Mouse (Mus musculus) megakaryocyte progenitor cell, adult 5-6 weeks (primary cell): ENCODE results near the gene Hltf. TPM values are rescaled to one million over a fixed set of nuclear protein-coding genes. Genes with fewer than 3 reads are reported as not detected.

Experiments used
- ATAC-seq: replicated peaks from 2 replicates; pipeline ENCODE4 v1.8.0; 2016; ENCODE audit warnings: mild to moderate bottlenecking, moderate TSS enrichment, inconsistent platforms; ENCODE audit not compliant: poor library complexity
- total RNA-seq, 2 experiments: library from RNA; stranded (forward) in 1 of 2; stranded (reverse) in 1 of 2; fragments of 157-497, 149-512 nt in 1 of 2; fragments of 200-1000 nt in 1 of 2; gene quantifications; 2 replicates each; pipeline versions ENCODE4 v1.2.3 to v1.2.4; 2015 to 2017

Hltf gene
- total RNA-seq, 2 experiments from 2014 or later, result 39.9 to 41.6 TPM

DNA sequence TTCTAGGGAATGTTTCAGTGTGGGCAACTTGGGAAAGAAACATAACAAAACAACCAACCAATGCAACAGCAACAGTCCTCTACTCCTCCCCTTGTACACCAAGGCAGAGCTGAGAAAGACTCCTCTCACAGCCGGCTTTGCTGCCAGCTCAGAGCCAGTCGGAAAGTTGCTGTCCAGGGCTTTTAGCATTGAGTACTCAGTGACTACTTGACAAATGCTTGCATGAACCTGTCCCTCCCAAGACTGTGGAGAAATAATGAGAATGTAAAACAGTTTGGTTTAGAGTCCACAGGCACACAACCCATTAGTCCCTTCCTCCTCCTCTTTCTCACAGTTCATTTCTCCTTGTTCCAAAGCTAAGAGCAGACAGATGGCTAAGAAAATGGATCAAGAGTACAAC, 86.8 kb downstream of the Hltf start:
- ATAC-seq, result no peak

DNA sequence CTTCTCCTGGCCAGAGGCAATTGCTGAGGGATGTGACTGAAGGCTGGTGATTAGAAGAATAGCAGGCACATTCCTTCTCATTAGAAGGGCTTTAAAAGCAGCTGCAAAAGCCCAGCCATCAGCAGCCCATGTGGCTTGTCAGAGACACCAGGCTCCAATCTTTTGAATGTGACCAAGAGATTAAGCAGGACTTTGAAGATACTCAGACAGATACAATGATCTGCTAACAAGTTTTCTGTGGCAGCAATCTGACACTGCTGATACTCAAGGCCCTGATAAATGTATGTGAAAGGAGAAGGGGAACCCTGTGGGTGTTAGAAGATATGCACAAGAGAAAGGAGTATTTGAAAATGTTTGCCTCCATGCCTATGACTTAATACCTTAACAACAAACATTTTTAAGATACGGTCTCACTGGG, 88.1 kb downstream of the Hltf start:
- 0 out of 2 replicates have a peak, but pooled peaks have one; percentile 14 for ATAC-seq

GRCm38 (mm10) chr3:20146884-20147395, 89.3 kb downstream of the Hltf start:
- no peak for ATAC-seq

DNA sequence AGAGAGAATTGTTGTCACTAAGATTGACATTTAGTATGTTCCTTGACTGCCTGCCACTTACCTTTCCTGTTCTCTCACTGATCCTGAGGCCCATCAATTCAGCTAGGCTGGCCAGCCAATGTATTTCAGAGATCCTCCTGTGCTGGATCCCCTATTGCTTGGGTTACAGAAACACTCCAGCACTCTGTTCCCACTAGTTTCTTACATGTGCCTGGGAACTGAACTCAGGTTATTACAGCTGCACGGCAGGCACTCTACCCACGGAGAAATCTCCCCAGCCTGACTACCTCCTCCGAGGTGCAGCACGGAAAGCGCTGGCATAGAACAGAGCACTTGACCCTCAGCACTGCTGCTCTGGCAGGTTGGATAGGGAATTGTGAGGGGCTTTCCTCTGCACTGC, 90.0 kb downstream of the Hltf start:
- ATAC-seq, result no peak

- ATAC-seq, result no peak
These were observed 92.9 kb downstream of the Hltf start for GRCm38 (mm10) chr3:20150511-20150910.

DNA sequence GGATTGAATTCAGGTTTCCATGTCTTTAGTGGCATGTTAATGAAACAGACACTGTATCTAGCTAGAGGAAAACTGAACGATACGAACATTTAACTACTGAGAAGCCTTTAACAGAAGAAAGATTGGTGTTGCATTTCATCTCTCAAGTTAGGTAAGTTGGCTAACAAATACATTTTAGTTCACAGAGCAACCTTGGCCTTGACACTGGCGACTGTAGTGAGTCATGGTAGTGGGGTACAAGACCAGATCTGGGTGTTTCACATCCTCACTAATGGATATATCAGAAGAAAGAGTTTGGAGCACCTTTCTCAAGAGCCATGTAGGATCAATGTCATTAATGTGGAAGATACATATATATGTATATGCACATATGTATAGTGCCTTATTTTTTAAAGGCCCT, 94.0 kb downstream of the Hltf start:
- no peak for ATAC-seq

DNA sequence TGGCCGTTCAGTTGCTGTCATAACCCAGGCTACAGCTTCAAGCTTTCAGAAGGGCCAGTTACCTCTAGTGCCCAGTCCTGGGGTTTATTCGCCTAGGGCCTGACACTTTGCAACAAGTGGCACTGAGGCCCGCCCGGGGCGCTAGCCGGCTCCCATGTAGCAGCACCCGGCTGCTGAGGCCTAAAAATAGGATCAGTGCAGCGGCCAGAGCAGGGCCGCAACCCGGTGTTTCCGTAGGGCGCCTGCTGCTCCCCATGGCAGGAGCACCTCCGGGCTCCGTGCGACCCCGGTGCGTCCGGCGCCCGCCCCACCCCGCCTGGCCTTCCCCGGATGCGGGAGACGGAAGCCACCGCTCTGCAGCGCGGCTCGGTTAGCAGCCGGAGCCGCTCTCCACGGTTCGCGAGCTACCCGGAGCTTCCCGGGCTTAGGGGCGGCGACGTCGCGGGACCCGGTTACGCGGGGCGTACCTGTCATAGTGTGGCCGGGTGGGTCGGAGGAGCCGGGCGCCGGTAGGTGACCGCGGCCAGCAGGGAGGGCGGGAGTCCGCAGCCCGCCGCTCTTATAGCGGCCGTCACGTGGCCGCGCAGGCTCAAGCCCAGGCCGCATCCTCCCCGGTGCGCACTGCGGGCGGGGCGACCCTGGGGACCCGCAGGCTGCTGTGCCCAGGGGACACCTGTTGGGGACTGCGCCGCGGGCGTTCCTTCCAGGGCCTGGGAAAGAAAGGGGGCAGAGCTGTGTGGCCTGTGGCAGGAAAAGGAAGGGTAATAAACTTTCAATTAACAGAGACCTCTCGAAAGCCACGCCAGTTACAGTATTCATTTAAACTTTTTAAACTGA, 97.1 kb downstream of the Hltf start, which contains the start of gene Gyg:
Gene Gyg (minus strand): TSS at position 787 of the 837 bp plus-strand sequence.
- ATAC-seq, result peak; percentile 76

GRCm38 (mm10) chr3:20155476-20155875, 97.9 kb downstream of the Hltf start:
- peak; percentile 59 for ATAC-seq

DNA sequence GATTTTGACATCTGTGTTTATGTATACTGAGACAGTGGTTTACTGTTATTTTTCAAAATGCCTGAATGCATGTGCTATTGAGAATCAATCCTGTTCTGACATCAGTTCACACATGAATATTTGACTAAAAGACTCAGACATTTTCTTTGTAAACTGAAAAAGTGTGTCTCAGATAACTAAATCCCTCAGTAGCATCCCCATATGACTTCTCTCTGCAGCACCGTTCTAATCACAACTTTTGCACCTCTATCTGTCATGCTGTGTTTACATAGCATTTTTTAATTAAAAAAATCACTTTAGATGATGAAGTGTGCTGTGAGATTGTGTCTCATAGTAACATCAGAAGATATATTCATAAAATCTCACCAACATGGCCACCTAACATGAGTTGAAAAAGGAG, 109.9 kb downstream of the Hltf start:
- no peak for ATAC-seq

Other genes with a start within 250 kb of the Hltf start
- gene Cp, start 100.8 kb upstream of the Hltf start, total RNA-seq (2015), result 0.39 and 2.3 TPM in 2 replicates
- 2.2 and 2.3 TPM in 2 replicates for gene Cp, start 100.8 kb upstream of the Hltf start, total RNA-seq (2017)
- 35.1 and 44.6 TPM in 2 replicates for gene Hps3, start 22.5 kb upstream of the Hltf start, total RNA-seq (2015)
- gene Hps3, start 22.5 kb upstream of the Hltf start, total RNA-seq (2017), result 27.4 and 34.8 TPM in 2 replicates
- gene Gyg, start 97.5 kb downstream of the Hltf start, total RNA-seq (2015), result 156 and 166 TPM in 2 replicates
- 42.3 and 48.5 TPM in 2 replicates for gene Gyg, start 97.5 kb downstream of the Hltf start, total RNA-seq (2017)
- 123 and 129 TPM in 2 replicates for gene Cpa3, start 184.4 kb downstream of the Hltf start, total RNA-seq (2015)
- gene Cpa3, start 184.4 kb downstream of the Hltf start, total RNA-seq (2017), result 45.9 and 47.2 TPM in 2 replicates
- gene Cpb1, start 217.9 kb downstream of the Hltf start, total RNA-seq (2015), result not detected in 2 replicates
- not detected in 2 replicates for gene Cpb1, start 217.9 kb downstream of the Hltf start, total RNA-seq (2017)